Mouse (Mus musculus): ENCODE data around the gene Isl1. TPM values are rescaled to one million over a fixed set of nuclear protein-coding genes. Genes with fewer than 3 reads are reported as not detected.

Isl1 gene
- polyA plus RNA-seq, 1 experiment from 2014 or later, result 188 TPM

DNA sequence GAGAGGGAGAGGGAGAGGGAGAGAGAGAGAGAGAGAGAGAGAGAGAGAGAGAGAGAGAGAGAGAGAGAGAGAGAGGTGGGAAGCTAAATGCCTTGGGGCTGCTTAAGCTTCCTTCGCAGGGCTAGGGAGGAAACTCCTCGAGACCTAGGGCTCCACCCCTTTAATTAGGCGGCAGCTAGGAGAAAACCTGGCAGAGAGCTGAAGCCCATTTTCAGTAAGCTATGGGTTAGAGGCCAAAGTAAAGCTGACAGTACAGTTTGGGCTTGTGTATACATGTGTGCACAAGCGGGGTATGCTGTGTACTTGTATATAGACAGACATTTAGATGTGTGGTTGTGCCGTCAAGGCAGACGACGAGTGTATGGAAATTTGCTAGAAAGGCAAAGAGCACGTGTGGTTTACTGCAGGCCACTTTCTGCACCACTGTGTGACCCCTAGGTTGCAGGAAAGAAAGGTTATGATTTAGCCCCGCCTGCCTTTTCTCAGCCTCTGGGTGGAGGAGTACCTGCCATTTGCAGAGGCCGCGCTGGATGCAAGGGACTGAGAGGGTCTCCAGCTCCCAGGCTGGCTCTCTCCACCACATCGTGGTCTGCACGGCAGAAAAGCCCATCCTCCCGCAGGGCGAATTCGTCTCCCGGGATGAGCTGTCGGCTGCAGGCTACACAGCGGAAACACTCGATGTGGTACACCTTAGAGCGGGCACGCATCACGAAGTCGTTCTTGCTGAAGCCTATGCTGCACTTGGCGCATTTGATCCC lies 4.6 kb downstream of the Isl1 start:
- ATAC-seq (ENCODE audit: low FRiP score, low read depth), result no peak
- Histone ChIP-seq H3K9ac (peak overlapping the region; percentile 49), H3K9me3 (no peaks in the 10 kb centered on the region), H3K27ac (no peak overlapping the region), H3K27me3 (replicated peaks) (peaks cover 88% of the 10 kb centered on the region), H3K4me3 (peak overlapping the region; percentile 27), H3K36me3 (no peaks in the 10 kb centered on the region), H3K4me1 (peaks cover 7% of the 10 kb centered on the region; the same call in 1 of the 2 replicates), H3K4me2 (replicated peaks) (peak overlapping the region; percentile 47)
- 1% methylated on average over 25 of the region's 25 CpGs for WGBS

DNA sequence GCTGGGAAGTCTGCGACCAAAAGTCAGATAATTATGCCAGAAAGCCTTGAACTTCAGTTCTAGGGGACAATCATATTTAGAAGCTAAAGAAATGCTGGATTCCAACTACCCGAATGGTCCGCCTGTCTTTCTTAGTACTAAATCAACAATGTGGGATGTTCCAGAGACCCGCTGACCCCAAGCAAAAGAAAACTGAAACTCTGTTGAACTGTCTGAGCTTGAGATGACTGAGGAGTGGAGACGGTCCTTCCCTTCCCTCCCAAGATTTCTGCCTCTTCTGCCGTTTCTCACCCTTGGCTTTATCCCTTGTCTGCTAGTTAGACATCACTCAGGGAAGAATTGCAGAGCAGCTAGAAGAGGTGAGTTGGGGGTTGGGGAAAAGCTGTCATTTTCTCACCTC lies 5.7 kb downstream of the Isl1 start:
- H3K4me1 ChIP-seq, result no peaks in the 10 kb centered on the region
- H3K27ac ChIP-seq, result 0 out of 2 replicates have a peak overlapping the region, but pooled peaks have one; percentile 37
- WGBS, result 0% methylated on average over 6 of the region's 6 CpGs
- no peaks in the 10 kb centered on the region for H3K36me3 ChIP-seq
- H3K9me3 ChIP-seq, result no peaks in the 10 kb centered on the region
- peak overlapping the region; percentile 47 for H3K4me2 ChIP-seq (replicated peaks)
- ATAC-seq (ENCODE audit: low FRiP score, low read depth), result no peak
- peak overlapping the region; percentile 28 for H3K4me3 ChIP-seq
- H3K27me3 ChIP-seq (replicated peaks), result peaks cover 86% of the 10 kb centered on the region
- peak overlapping the region; percentile 49 for H3K9ac ChIP-seq

DNA sequence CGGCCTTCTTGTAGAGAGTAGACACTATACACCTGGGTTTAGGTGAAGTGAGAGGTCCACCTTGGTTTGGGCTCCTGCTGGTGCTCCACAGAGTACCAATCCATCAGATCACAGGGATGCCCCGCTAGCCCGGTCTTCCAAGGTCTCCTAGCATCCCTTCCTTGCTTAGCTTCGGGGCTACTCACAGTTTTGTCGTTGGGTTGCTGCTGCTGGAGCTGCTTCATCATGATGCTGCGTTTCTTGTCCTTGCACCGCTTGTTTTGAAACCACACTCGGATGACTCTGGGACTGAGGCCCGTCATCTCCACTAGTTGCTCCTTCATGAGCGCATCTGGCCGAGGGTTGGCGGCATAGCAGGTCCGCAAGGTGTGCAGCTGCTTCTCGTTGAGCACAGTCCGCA lies 6.6 kb downstream of the Isl1 start:
- WGBS, result 4% methylated on average over 15 of the region's 15 CpGs
- ATAC-seq (ENCODE audit: low FRiP score, low read depth), result no peak
- peaks cover 87% of the 10 kb centered on the region for H3K27me3 ChIP-seq (replicated peaks)
- no peaks in the 10 kb centered on the region for H3K9me3 ChIP-seq
- peak overlapping the region; percentile 47 for H3K4me2 ChIP-seq (replicated peaks)
- peak overlapping the region; percentile 28 for H3K4me3 ChIP-seq
- H3K27ac ChIP-seq, result peak overlapping the region; percentile 32; the same call in 1 of the 2 replicates
- peak overlapping the region; percentile 49 for H3K9ac ChIP-seq
- H3K36me3 ChIP-seq, result no peaks in the 10 kb centered on the region
- no peaks in the 10 kb centered on the region for H3K4me1 ChIP-seq

DNA sequence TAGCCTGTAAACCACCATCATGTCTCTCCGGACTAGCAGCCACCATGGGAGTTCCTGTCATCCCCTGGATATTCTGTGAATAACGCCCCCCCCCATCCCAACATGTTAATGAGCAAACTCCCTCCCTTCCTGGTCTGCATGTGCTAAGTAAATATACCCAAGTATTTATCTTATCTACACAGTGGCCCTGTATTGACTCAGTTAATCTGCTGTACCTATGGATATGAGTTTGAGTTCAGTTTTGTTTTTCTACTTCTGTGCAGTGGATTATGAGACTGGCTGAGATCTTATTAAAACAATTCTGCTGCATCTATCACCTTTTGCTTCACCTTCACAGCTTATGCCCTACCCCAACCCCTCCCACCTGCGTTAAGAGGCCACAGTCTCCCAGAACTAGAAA lies 7.8 kb downstream of the Isl1 start:
- H3K4me3 ChIP-seq, result no peak overlapping the region
- no peaks in the 10 kb centered on the region for H3K36me3 ChIP-seq
- no peak for ATAC-seq (ENCODE audit: low FRiP score, low read depth)
- H3K27ac ChIP-seq, result no peak overlapping the region
- H3K4me2 ChIP-seq (replicated peaks), result peak overlapping the region; percentile 47
- 2% methylated on average over 3 of the region's 3 CpGs for WGBS
- peaks cover 89% of the 10 kb centered on the region for H3K27me3 ChIP-seq (replicated peaks)
- H3K9me3 ChIP-seq, result no peaks in the 10 kb centered on the region
- no peaks in the 10 kb centered on the region for H3K4me1 ChIP-seq
- H3K9ac ChIP-seq, result no peak overlapping the region; the same call in 1 of the 2 replicates

DNA sequence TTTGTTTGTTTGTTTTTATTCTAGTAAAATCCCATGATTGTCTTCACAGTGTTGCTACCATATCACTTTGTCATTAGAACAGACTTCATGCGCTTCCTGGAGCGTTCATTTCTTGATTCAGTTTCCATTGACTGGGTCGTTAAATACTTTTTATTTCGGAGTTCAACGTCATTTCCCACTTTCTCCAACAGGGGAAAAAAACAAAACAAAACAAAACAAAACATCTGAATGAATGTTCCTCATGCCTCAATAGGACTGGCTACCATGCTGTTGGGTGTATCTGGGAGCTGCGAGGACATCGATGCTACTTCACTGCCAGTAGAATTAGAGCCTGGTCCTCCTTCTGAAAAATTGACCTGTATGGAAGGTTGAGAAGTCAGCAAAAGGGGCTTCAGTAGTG lies 10.2 kb downstream of the Isl1 start:
- no peak for ATAC-seq (ENCODE audit: low FRiP score, low read depth)
- no peak overlapping the region for H3K4me3 ChIP-seq
- H3K27me3 ChIP-seq (replicated peaks), result peaks cover 87% of the 10 kb centered on the region
- no peaks in the 10 kb centered on the region for H3K4me1 ChIP-seq
- H3K36me3 ChIP-seq, result no peaks in the 10 kb centered on the region
- 4% methylated on average over 7 of the region's 7 CpGs for WGBS
- H3K9me3 ChIP-seq, result no peaks in the 10 kb centered on the region
- no peak overlapping the region for H3K27ac ChIP-seq
- no peak overlapping the region for H3K9ac ChIP-seq
- no peak overlapping the region; the same call in 1 of the 2 replicates for H3K4me2 ChIP-seq (replicated peaks)

DNA sequence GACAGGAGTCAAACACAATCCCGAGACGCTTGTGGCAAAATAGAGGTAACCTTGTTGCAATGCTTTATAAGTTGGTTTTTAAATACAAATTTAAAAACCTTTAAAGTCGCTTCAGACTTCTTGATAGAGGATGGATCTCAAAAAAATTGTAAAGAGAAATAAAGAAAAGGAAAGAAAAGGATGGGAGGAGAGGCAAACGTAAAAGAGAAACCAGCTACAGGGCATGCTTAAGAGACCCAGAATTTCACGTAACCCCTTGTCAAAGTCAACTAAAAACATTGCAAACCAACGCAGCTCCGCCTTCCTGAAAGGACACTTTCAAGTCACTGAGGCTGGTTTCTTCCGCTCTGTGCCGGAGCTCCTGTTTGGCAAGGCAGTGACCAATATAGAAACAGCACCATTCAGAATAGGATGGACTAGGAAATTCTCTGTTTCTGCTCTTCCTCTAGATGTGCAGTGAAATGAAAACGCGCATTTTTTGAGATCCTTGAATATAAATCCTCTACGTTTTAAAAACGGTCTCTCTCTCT lies 10.8 kb downstream of the Isl1 start:
- 3% methylated on average over 13 of the region's 13 CpGs for WGBS
- no peaks in the 10 kb centered on the region for H3K36me3 ChIP-seq

DNA sequence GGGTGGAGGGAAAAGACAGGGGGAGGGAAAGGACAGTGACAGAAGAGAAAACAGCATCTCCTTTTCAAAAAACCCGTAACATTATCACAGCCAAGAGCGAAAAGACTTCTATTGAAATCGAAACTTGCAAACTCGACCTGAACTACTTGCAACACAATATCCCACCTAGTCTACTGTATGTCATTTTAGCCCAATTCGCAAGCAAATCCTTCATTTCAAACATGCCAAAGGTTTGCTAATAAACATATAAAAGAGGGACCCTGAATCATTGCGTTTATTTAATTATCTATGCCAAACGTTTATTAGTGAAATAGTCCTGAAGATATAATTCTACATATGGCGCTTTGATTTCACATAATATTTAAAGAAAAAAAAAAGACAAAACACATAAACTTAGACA lies 11.5 kb downstream of the Isl1 start:
- Histone ChIP-seq H3K4me3 (no peak overlapping the region), H3K27ac (no peak overlapping the region), H3K36me3 (no peaks in the 10 kb centered on the region), H3K4me1 (peaks cover 7% of the 10 kb centered on the region; the same call in 1 of the 2 replicates), H3K9me3 (no peaks in the 10 kb centered on the region), H3K4me2 (replicated peaks) (peak overlapping the region; percentile 14), H3K27me3 (replicated peaks) (peaks cover 87% of the 10 kb centered on the region), H3K9ac (no peak overlapping the region)
- ATAC-seq (ENCODE audit: low FRiP score, low read depth), result no peak
- 2% methylated on average over 8 of the region's 8 CpGs for WGBS

More for the DNA sequence above, 10.8 kb downstream of the Isl1 start:
- H3K4me3 ChIP-seq, result no peak overlapping the region
- H3K9me3 ChIP-seq, result no peaks in the 10 kb centered on the region
- no peak overlapping the region for H3K9ac ChIP-seq
- H3K27ac ChIP-seq, result no peak overlapping the region
- ATAC-seq (ENCODE audit: low FRiP score, low read depth), result no peak
- H3K27me3 ChIP-seq (replicated peaks), result peaks cover 87% of the 10 kb centered on the region
- H3K4me2 ChIP-seq (replicated peaks), result no peak overlapping the region
- H3K4me1 ChIP-seq, result peaks cover 4% of the 10 kb centered on the region; the same call in 1 of the 2 replicates

DNA sequence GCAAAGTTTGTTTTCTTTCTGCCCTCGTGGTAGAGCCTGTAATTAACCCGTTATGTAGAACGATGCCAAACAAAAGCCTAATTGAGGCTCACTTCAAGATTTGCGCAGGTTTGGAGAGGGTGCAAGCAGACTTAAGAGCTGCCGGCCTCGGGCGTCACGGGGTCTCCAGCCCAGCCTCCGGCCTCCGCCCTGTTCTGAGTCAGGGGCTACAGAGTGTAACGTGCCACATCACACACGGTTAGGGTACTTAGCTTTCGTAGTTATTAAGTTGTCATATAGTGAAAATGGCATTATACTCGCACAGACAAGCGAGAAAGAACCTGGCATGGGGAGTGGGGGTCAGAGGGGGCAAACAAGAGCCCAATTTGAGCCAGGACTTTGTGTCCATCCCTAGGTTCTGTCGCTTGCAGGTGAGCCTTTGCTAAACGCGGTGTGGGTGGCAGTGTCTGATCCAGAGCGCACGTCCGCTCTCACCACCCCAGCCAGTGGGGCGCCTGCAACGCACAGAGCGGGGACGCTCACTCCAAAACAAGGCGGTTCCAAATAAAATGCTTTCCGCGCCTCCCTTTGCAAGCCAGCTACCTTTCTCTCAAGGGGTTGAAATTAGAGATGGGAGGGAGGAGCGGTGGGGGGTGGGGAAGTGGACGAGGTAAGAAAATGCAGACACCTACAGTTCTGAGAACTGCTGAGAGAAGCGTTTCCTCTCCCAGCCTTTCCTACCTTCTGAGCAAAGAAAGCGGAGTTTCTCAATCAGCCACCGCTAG lies 12.3 kb downstream of the Isl1 start:
- Histone ChIP-seq H3K36me3 (no peaks in the 10 kb centered on the region), H3K4me1 (peaks cover 7% of the 10 kb centered on the region; the same call in 1 of the 2 replicates), H3K9me3 (no peaks in the 10 kb centered on the region), H3K4me2 (replicated peaks) (peak overlapping the region; percentile 14), H3K4me3 (no peak overlapping the region), H3K27ac (no peak overlapping the region), H3K27me3 (replicated peaks) (peaks cover 86% of the 10 kb centered on the region), H3K9ac (no peak overlapping the region)
- peak; percentile 36; the same call in 1 of the 2 replicates for ATAC-seq (ENCODE audit: low FRiP score, low read depth)
- WGBS, result under 1% methylated on average over 33 of the region's 33 CpGs

DNA sequence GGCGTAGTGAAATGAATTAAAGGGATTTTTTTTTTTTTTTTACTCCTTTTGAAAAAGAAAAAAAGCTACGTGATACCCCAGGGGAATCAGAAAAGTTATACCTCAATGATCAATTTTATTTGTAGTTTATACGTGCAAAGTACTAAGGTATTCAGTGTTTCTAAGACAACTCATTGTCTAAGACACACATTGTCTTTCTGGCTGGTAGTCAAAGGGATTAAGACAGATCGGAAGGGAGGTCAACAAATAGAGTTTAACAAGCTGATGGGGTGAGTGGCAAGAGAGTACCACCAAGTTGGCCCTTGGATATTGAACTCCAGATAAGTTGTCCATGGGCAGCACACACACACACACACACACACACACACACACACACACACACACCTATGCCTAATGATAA lies 14.1 kb downstream of the Isl1 start:
- WGBS, result 5% methylated on average over 4 of the region's 4 CpGs
- H3K4me3 ChIP-seq, result no peak overlapping the region
- H3K27me3 ChIP-seq (replicated peaks), result peaks cover 69% of the 10 kb centered on the region
- no peak for ATAC-seq (ENCODE audit: low FRiP score, low read depth)
- no peaks in the 10 kb centered on the region for H3K9me3 ChIP-seq
- peaks cover 7% of the 10 kb centered on the region; the same call in 1 of the 2 replicates for H3K4me1 ChIP-seq
- H3K4me2 ChIP-seq (replicated peaks), result no peak overlapping the region
- H3K36me3 ChIP-seq, result no peaks in the 10 kb centered on the region
- H3K27ac ChIP-seq, result no peak overlapping the region
- no peak overlapping the region for H3K9ac ChIP-seq

DNA sequence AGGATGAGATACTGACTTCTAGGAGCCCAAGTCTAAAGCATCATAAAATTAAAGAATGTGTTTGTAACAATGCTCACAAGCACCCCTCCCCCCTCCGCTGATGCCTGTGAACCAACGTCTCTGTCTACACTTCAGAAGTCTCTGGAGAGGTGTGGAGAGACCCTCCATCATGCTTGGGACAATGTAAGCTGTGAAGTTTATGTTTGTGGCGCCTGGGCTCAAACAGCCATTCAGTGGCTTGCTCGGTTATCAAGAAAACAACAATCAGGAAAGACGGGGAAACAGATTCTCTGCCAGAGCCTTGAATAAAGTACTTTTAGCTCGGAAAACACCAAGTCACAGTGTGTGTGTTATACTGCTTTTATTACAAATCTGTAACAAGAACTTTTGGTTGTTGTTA lies 14.8 kb downstream of the Isl1 start:
- 1% methylated on average over 6 of the region's 6 CpGs for WGBS
- H3K4me2 ChIP-seq (replicated peaks), result no peak overlapping the region
- peaks cover 7% of the 10 kb centered on the region; the same call in 1 of the 2 replicates for H3K4me1 ChIP-seq
- peaks cover 62% of the 10 kb centered on the region for H3K27me3 ChIP-seq (replicated peaks)
- no peaks in the 10 kb centered on the region for H3K9me3 ChIP-seq
- H3K36me3 ChIP-seq, result no peaks in the 10 kb centered on the region
- H3K27ac ChIP-seq, result no peak overlapping the region
- H3K9ac ChIP-seq, result no peak overlapping the region
- no peak overlapping the region for H3K4me3 ChIP-seq
- no peak for ATAC-seq (ENCODE audit: low FRiP score, low read depth)

DNA sequence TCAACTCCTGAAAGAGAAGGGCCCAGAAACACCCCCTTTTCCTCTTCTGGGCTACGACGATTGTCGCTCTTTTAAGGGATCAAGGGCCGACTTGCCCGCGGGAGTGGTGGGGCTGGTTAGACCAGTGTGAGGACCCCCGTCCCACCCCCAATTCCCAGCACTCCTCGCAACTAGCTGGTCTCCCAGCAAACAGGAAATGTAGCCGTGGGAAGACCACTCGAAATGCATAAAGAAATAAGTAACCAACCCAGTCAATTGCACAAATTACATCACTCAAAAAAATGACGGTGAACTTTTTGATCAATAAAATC lies 15.4 kb downstream of the Isl1 start:
- H3K9me3 ChIP-seq, result no peaks in the 10 kb centered on the region
- H3K27me3 ChIP-seq (replicated peaks), result peaks cover 56% of the 10 kb centered on the region
- WGBS, result 1% methylated on average over 11 of the region's 11 CpGs
- ATAC-seq (ENCODE audit: low FRiP score, low read depth), result no peak; the same call in 1 of the 2 replicates
- peak overlapping the region; percentile 38 for H3K4me2 ChIP-seq (replicated peaks)
- no peak overlapping the region for H3K27ac ChIP-seq
- H3K36me3 ChIP-seq, result no peaks in the 10 kb centered on the region
- H3K4me3 ChIP-seq, result no peak overlapping the region
- peaks cover 7% of the 10 kb centered on the region; the same call in 1 of the 2 replicates for H3K4me1 ChIP-seq
- H3K9ac ChIP-seq, result no peak overlapping the region

All from neural tube, embryonic 12.5 days (tissue).